Mouse (Mus musculus): Measurements from ENCODE around the gene St3gal5. TPM values are rescaled to one million over a fixed set of nuclear protein-coding genes. Genes with fewer than 3 reads are reported as not detected.

St3gal5 gene
- total RNA-seq, 4 experiments from 2014 or later = 157 to 182 (median 165) TPM

GRCm38 (mm10) chr6:72203279-72203678, 105.9 kb downstream of the St3gal5 start:
- no peak for DNase-seq (ENCODE audit: low spot score in 2 of 2)

Other genes with a start within 250 kb of the St3gal5 start
- 10 to 100 TPM; 61.7 to 69.8 (median 68.6) TPM for gene Ptcd3, start 188.8 kb upstream of the St3gal5 start, total RNA-seq (2022)
- 10 to 100 TPM; 31.2 to 35.9 (median 33.1) TPM for gene Polr1a, start 188.5 kb upstream of the St3gal5 start, total RNA-seq (2022)
- 1 to 10 TPM; 1.3 to 2.1 (median 1.9) TPM for gene Atoh8, start 138.0 kb downstream of the St3gal5 start, total RNA-seq (2022)
- gene Sftpb, start 207.0 kb downstream of the St3gal5 start, total RNA-seq (2022) = not detected
- 10 to 100 TPM; 29.6 to 33.2 (median 32.1) TPM for gene Usp39, start 247.6 kb downstream of the St3gal5 start, total RNA-seq (2022)
- 10 to 100 TPM; 14.7 to 19.1 (median 17.6) TPM for gene 0610030E20Rik, start 249.7 kb downstream of the St3gal5 start, total RNA-seq (2022)